Mouse (Mus musculus) left cerebral cortex, postnatal 14 days (tissue): ENCODE data around the gene Ccdc74a. TPM values are rescaled to one million over a fixed set of nuclear protein-coding genes. Genes with fewer than 3 reads are reported as not detected.

Experiments used
- total RNA-seq, 2 experiments: library from RNA; stranded (reverse); gene quantifications; 2 replicates each; pipeline ENCODE4 v1.2.3; 2021

The Ccdc74a gene
- total RNA-seq, 2 experiments from 2014 or later, result 27.5 to 33.9 TPM

Other genes with a start within 250 kb of the Ccdc74a start
- gene Snap29, start 240.5 kb upstream of the Ccdc74a start, total RNA-seq, result 10 to 100 TPM; 26.7 to 29.3 TPM
- 100 to 1,000 TPM; 258 to 275 TPM for gene Pi4ka, start 240.2 kb upstream of the Ccdc74a start, total RNA-seq
- gene Crkl, start 194.5 kb upstream of the Ccdc74a start, total RNA-seq, result 10 to 100 TPM; 27.0 to 34.0 TPM
- 10 to 100 TPM; 40.8 to 48.3 TPM for gene Aifm3, start 156.9 kb upstream of the Ccdc74a start, total RNA-seq
- gene Lztr1, start 137.8 kb upstream of the Ccdc74a start, total RNA-seq, result 100 to 1,000 TPM; 163 to 176 TPM
- gene Thap7, start 115.3 kb upstream of the Ccdc74a start, total RNA-seq, result 10 to 100 TPM; 36.9 to 42.7 TPM
- under 1 TPM; 0.29 to 0.42 TPM for gene Lrrc74b, start 85.2 kb upstream of the Ccdc74a start, total RNA-seq
- under 1 TPM; 0.13 to 0.19 TPM for gene P2rx6, start 84.6 kb upstream of the Ccdc74a start, total RNA-seq
- gene Slc7a4, start 63.3 kb upstream of the Ccdc74a start, total RNA-seq, result 10 to 100 TPM; 71.7 to 76.3 TPM
- gene Smpd4, start 27.1 kb upstream of the Ccdc74a start, total RNA-seq, result 10 to 100 TPM; 51.9 to 58.8 TPM
- gene Med15, start 86.4 kb downstream of the Ccdc74a start, total RNA-seq, result 10 to 100 TPM; 68.9 to 70.1 TPM
- gene Klhl22, start 113.1 kb downstream of the Ccdc74a start, total RNA-seq, result 10 to 100 TPM; 93.6 to 98.8 TPM
- gene Scarf2, start 150.8 kb downstream of the Ccdc74a start, total RNA-seq, result 1 to 10 TPM; 3.8 to 4.5 TPM
- 1 to 10 TPM; 3.5 to 5.0 TPM for gene B830017H08Rik, start 186.7 kb downstream of the Ccdc74a start, total RNA-seq
- gene Car15, start 191.9 kb downstream of the Ccdc74a start, total RNA-seq, result 10 to 100 TPM; 11.7 to 14.6 TPM
- gene Gm20518, start 245.2 kb downstream of the Ccdc74a start, total RNA-seq, result 1 to 10 TPM; 1.5 to 2.0 TPM
- under 1 TPM; 0.11 to 0.23 TPM for gene Tssk1, start 247.8 kb downstream of the Ccdc74a start, total RNA-seq